Comparison of ENCODE assay signal across 9 mouse cellular contexts in genomic region chr2:94371093-94371492, GRCm38 (mm10). TPM values are rescaled to one million over a fixed set of nuclear protein-coding genes. Genes with fewer than 3 reads are reported as not detected.
DNase-seq lines count a peak whose midpoint lies in the region; TF ChIP-seq lines count a peak whose summit lies in the region.
"Had no signal": no experiment of that assay in that cellular context is flagged by ENCODE, and none has a peak within 500 bp of the region (broad histone marks: within the 10 kb centered on the region; RNA-seq: fewer than 3 reads in every experiment).

No protein-coding gene starts in this region.

- H3K36me3 ChIP-seq in forebrain, embryonic 10.5 days (replicated peaks) = peaks cover 92% of the 10 kb centered on the region

- intact Hi-C loops in gastrocnemius, adult 2 months (cut with DNase I) = loop anchor here (10.0 kb wide), 1 partner anchor 64 kb away; the partner anchor contains the start of gene Api5

- H3K4me1 ChIP-seq in forebrain, embryonic 10.5 days = no peaks in the 10 kb centered on the region
- H3K4me1 ChIP-seq: heart, embryonic 15.5 days had no signal

- peak; percentile 47 for DNase-seq in gastrocnemius, adult 2 months
- DNase-seq in gastrocnemius, adult 8-10 months (ENCODE audit: low spot score in 2 of 2) = no peak
- DNase-seq in ovary, postnatal 36 days (ENCODE audit: low spot score) = peak; percentile 8
- DNase-seq in ovary, postnatal 10 days (ENCODE audit: low spot score) = no peak
- peak; percentile 39 to 47 for DNase-seq in adrenal gland, postnatal 36 days
- peak; percentile 36 for DNase-seq in kidney, postnatal 14 days
- peak; percentile 5 for DNase-seq in right cerebral cortex, postnatal 4 days
- DNase-seq in forebrain, embryonic 10.5 days (ENCODE audit: extremely low spot score, low spot score) = no peak

- peak; percentile 60 for TF ChIP-seq CTCF in gastrocnemius, adult 2 months (IDR thresholded peaks at IDR 0.05)

- no peak overlapping the region for H3K4me3 ChIP-seq in gastrocnemius, adult 2 months
- no peak overlapping the region for H3K4me3 ChIP-seq in forebrain, embryonic 10.5 days
- H3K4me3 ChIP-seq: heart, embryonic 15.5 days had no signal

- H3K27ac ChIP-seq in gastrocnemius, adult 2 months = no peak overlapping the region
- H3K27ac ChIP-seq in forebrain, embryonic 10.5 days = no peak overlapping the region
- H3K27ac ChIP-seq: heart, embryonic 15.5 days had no signal

- H3K9me3 ChIP-seq in forebrain, embryonic 10.5 days = no peaks in the 10 kb centered on the region
- H3K9me3 ChIP-seq: heart, embryonic 15.5 days had no signal

- H3K27me3 ChIP-seq in forebrain, embryonic 10.5 days (ENCODE audit: poor library complexity, severe bottlenecking) = no peaks in the 10 kb centered on the region
- H3K27me3 ChIP-seq: heart, embryonic 15.5 days had no signal

- WGBS in forebrain, embryonic 10.5 days = 91% methylated on average over 6 of the region's 6 CpGs

RNA-seq across cellular contexts. Expression of gene Ttc17, which starts 35.4 kb away (rescaled TPM):
- total RNA-seq in gastrocnemius, adult 2 months (2021) = 10 to 100 TPM; 23.5 to 24.9 TPM
- total RNA-seq in gastrocnemius, adult 8-10 months (2022) = 10 to 100 TPM; 22.5 to 24.5 (median 23.8) TPM
- 10 to 100 TPM; 34.7 to 40.7 TPM for total RNA-seq in adrenal gland, postnatal 36 days (2021)
- 13.6 and 13.8 TPM in 2 replicates for polyA plus RNA-seq in forebrain, embryonic 10.5 days (2016; fragmentation: Nextera tagmentation; extraction: Ambion mirVana)

Comparison
In these comparisons a context has a peak if more than half of its experiments do, and no peak if none do; other contexts are left out.
1. DNase-seq: peak in gastrocnemius, adult 2 months (single experiment), ovary, postnatal 36 days (single experiment), adrenal gland, postnatal 36 days (2 of 2), kidney, postnatal 14 days (single experiment) and right cerebral cortex, postnatal 4 days (single experiment); none in gastrocnemius, adult 8-10 months (0 of 2), ovary, postnatal 10 days (single experiment) and forebrain, embryonic 10.5 days (single experiment).